Mouse (Mus musculus) brain, embryonic 14.5 days (tissue): Measurements from ENCODE around the gene Ddx56.
"Not testable (repeated sequence)": the region's sequence is repeated elsewhere in the genome, so short reads cannot be mapped to it uniquely, and the experiment has no call there.

Source experiments
- CTCF ChIP-seq: fragments of 200-500 bp; IDR thresholded peaks from 2 replicates; pipeline ENCODE4 v1.5.1; 2012; ENCODE audit warnings: inconsistent platforms, mild to moderate bottlenecking, moderate library complexity, borderline replicate concordance; ENCODE audit not compliant: insufficient read depth, insufficient read length; ENCODE audit errors: extremely low read depth
- POLR2A ChIP-seq: fragments of 200-500 bp; IDR thresholded peaks from 2 replicates; pipeline ENCODE4 v1.6.1; 2012; ENCODE audit warnings: mild to moderate bottlenecking, inconsistent platforms, borderline replicate concordance; ENCODE audit not compliant: poor library complexity, insufficient read depth, insufficient read length, severe bottlenecking; ENCODE audit errors: extremely low read depth

- TF ChIP-seq POLR2A, CTCF: not testable (repeated sequence)
Measured at GRCm38 (mm10) chr11:6254602-6255001, 13.0 kb downstream of the Ddx56 start.
